Mouse (Mus musculus) MEL (cell line): ENCODE results near the gene Prkcd. TPM values are rescaled to one million over a fixed set of nuclear protein-coding genes. Genes with fewer than 3 reads are reported as not detected.

Experiments used
- DNase-seq: peaks from one replicate; pipeline ENCODE4 v3.0.0; 2011; ENCODE audit warnings: low read depth, low spot score
- H3K27ac ChIP-seq: 2 replicates; pipeline ENCODE4 v1.5.1; 2012; ENCODE audit warnings: low read depth, mild to moderate bottlenecking, control low read depth, low read length, moderate library complexity; ENCODE audit not compliant: control insufficient read depth
- H3K27me3 ChIP-seq, 2 experiments: fragments of 150-350 bp in 1 of 2; sonication (generic) in 1 of 2; 2 replicates each; pipeline ENCODE4 v1.6.1; 2012; ENCODE audit warnings: low read length in 2 of 2, mild to moderate bottlenecking in 2 of 2, improper control_type of control experiment in 1 of 2, moderate library complexity in 1 of 2; ENCODE audit not compliant: insufficient read depth in 2 of 2, control insufficient read depth in 1 of 2
- H3K36me3 ChIP-seq, 2 experiments: 2 replicates each; pipeline ENCODE4 v1.6.1; 2012 to 2014; ENCODE audit warnings: low read length in 2 of 2, improper control_type of control experiment in 1 of 2, inconsistent platforms in 1 of 2, mild to moderate bottlenecking in 1 of 2; ENCODE audit not compliant: insufficient read depth in 2 of 2, control insufficient read depth in 1 of 2
- H3K4me1 ChIP-seq, 2 experiments: fragments of 150-350 bp in 1 of 2; sonication (generic) in 1 of 2; 2 replicates each; pipeline ENCODE4 v1.6.1; 2012; ENCODE audit warnings: low read length in 2 of 2, improper control_type of control experiment in 1 of 2, mild to moderate bottlenecking in 1 of 2; ENCODE audit not compliant: insufficient read depth in 2 of 2, control insufficient read depth in 1 of 2
- H3K4me3 ChIP-seq, 2 experiments: fragments of 150-350 bp in 1 of 2; sonication (generic) in 1 of 2; 2 replicates each; pipeline ENCODE4 v1.5.1; 2012; ENCODE audit warnings: low read depth in 2 of 2, low read length in 2 of 2, mild to moderate bottlenecking in 2 of 2, moderate library complexity in 2 of 2, control low read depth in 1 of 2, improper control_type of control experiment in 1 of 2; ENCODE audit not compliant: control insufficient read depth in 1 of 2, insufficient read depth in 1 of 2
- H3K79me2 ChIP-seq: 2 replicates; pipeline ENCODE4 v1.6.1; 2012; ENCODE audit warnings: mild to moderate bottlenecking, low read length, moderate library complexity; ENCODE audit not compliant: control insufficient read depth, poor library complexity, insufficient read depth
- H3K9ac ChIP-seq: 2 replicates; pipeline ENCODE4 v1.6.1; 2012; ENCODE audit warnings: low read depth, mild to moderate bottlenecking, control low read depth, low read length, moderate library complexity; ENCODE audit not compliant: control insufficient read depth, poor library complexity, severe bottlenecking
- H3K9me3 ChIP-seq: fragments of 150-350 bp; sonication (generic); replicated peaks from 2 replicates; pipeline ENCODE4 v1.6.1; 2012; ENCODE audit warnings: mild to moderate bottlenecking, low read length, improper control_type of control experiment, moderate library complexity; ENCODE audit not compliant: insufficient read depth
- BHLHE40 ChIP-seq: IDR thresholded peaks from 2 replicates; pipeline ENCODE4 v1.6.1; 2012; ENCODE audit warnings: low read depth, mild to moderate bottlenecking, inconsistent platforms, low read length, improper control_type of control experiment, borderline replicate concordance
- CHD1 ChIP-seq: IDR thresholded peaks from 2 replicates; pipeline ENCODE4 v1.6.1; 2012; ENCODE audit warnings: low read depth, mild to moderate bottlenecking, inconsistent platforms, low read length, improper control_type of control experiment
- CHD2 ChIP-seq: IDR thresholded peaks from 2 replicates; pipeline ENCODE4 v1.6.1; 2011; ENCODE audit warnings: low read length, improper control_type of control experiment
- ELF1 ChIP-seq: IDR thresholded peaks from 2 replicates; pipeline ENCODE4 v1.6.1; 2014; ENCODE audit warnings: low read depth, mild to moderate bottlenecking, inconsistent platforms, low read length, improper control_type of control experiment, moderate library complexity
- EP300 ChIP-seq, 2 experiments: IDR thresholded peaks; 2 replicates each; pipeline ENCODE4 v1.6.1; 2011; ENCODE audit warnings: improper control_type of control experiment in 2 of 2, low read length in 2 of 2, low read depth in 1 of 2, mild to moderate bottlenecking in 1 of 2
- ETS1 ChIP-seq: IDR thresholded peaks from 2 replicates; pipeline ENCODE4 v1.6.1; 2012; ENCODE audit warnings: low read depth, mild to moderate bottlenecking, inconsistent platforms, low read length, improper control_type of control experiment, moderate library complexity
- GABPA ChIP-seq: IDR thresholded peaks from 2 replicates; pipeline ENCODE4 v1.6.1; 2012; ENCODE audit warnings: low read depth, mild to moderate bottlenecking, inconsistent platforms, low read length, improper control_type of control experiment, moderate library complexity
- GATA1 ChIP-seq: IDR thresholded peaks from 2 replicates; pipeline ENCODE4 v1.6.1; 2011; ENCODE audit warnings: low read depth, low read length, improper control_type of control experiment
- HCFC1 ChIP-seq: IDR thresholded peaks from 2 replicates; pipeline ENCODE4 v1.6.1; 2012; ENCODE audit warnings: low read depth, mild to moderate bottlenecking, inconsistent platforms, low read length, improper control_type of control experiment, moderate library complexity
- JUND ChIP-seq: IDR thresholded peaks from 2 replicates; pipeline ENCODE4 v1.6.1; 2011; ENCODE audit warnings: low read depth, mild to moderate bottlenecking, improper control_type of control experiment, low read length
- MAFK ChIP-seq: IDR thresholded peaks from 2 replicates; pipeline ENCODE4 v1.6.1; 2011; ENCODE audit warnings: low read depth, mild to moderate bottlenecking, low read length, improper control_type of control experiment, borderline replicate concordance
- MAX ChIP-seq: IDR thresholded peaks from 2 replicates; pipeline ENCODE4 v1.6.1; 2011; ENCODE audit warnings: low read length, improper control_type of control experiment
- MAZ ChIP-seq: IDR thresholded peaks from 2 replicates; pipeline ENCODE4 v1.6.1; 2012; ENCODE audit warnings: low read depth, mild to moderate bottlenecking, inconsistent platforms, low read length, improper control_type of control experiment
- MEF2A ChIP-seq: IDR thresholded peaks from 2 replicates; pipeline ENCODE4 v1.6.1; 2014; ENCODE audit warnings: low read depth, mild to moderate bottlenecking, inconsistent platforms, low read length, improper control_type of control experiment; ENCODE audit not compliant: poor library complexity, insufficient replicate concordance, severe bottlenecking; ENCODE audit errors: extremely low read depth
- MXI1 ChIP-seq: IDR thresholded peaks from 2 replicates; pipeline ENCODE4 v1.6.1; 2011; ENCODE audit warnings: mild to moderate bottlenecking, low read depth, low read length, improper control_type of control experiment
- MYB ChIP-seq: IDR thresholded peaks from 2 replicates; pipeline ENCODE4 v1.6.1; 2011; ENCODE audit warnings: mild to moderate bottlenecking, low read depth, low read length, improper control_type of control experiment
- MYC ChIP-seq: IDR thresholded peaks from 2 replicates; pipeline ENCODE4 v1.6.1; 2011; ENCODE audit warnings: low read depth, mild to moderate bottlenecking, low read length, improper control_type of control experiment, moderate library complexity
- NELFE ChIP-seq: IDR thresholded peaks from 2 replicates; pipeline ENCODE4 v1.6.1; 2011; ENCODE audit warnings: low read depth, low read length, improper control_type of control experiment
- POLR2A ChIP-seq, 2 experiments: IDR thresholded peaks; 2 replicates each; pipeline ENCODE4 v1.6.1; 2011 to 2012; ENCODE audit warnings: low read length in 2 of 2, mild to moderate bottlenecking in 2 of 2, control low read depth in 1 of 2, improper control_type of control experiment in 1 of 2, low read depth in 1 of 2, moderate library complexity in 1 of 2; ENCODE audit not compliant: control insufficient read depth in 1 of 2, insufficient read depth in 1 of 2, poor library complexity in 1 of 2
- POLR2AphosphoS2 ChIP-seq: IDR thresholded peaks from 2 replicates; pipeline ENCODE4 v1.6.1; 2011; ENCODE audit warnings: low read length, improper control_type of control experiment
- POLR2AphosphoS5 ChIP-seq: IDR thresholded peaks from 2 replicates; pipeline ENCODE4 v1.6.1; 2012; ENCODE audit warnings: low read depth, borderline replicate concordance, mild to moderate bottlenecking, inconsistent platforms, low read length, moderate library complexity, mixed read lengths
- RAD21 ChIP-seq: IDR thresholded peaks from 2 replicates; pipeline ENCODE4 v1.6.1; 2011; ENCODE audit warnings: mild to moderate bottlenecking, low read depth, low read length, improper control_type of control experiment
- RCOR1 ChIP-seq: IDR thresholded peaks from 2 replicates; pipeline ENCODE4 v1.6.1; 2012; ENCODE audit warnings: low read depth, mild to moderate bottlenecking, inconsistent platforms, low read length, improper control_type of control experiment
- SIN3A ChIP-seq: IDR thresholded peaks from 2 replicates; pipeline ENCODE4 v1.6.1; 2012; ENCODE audit warnings: low read length, improper control_type of control experiment, inconsistent platforms
- TAL1 ChIP-seq: IDR thresholded peaks from 2 replicates; pipeline ENCODE4 v1.6.1; 2012; ENCODE audit warnings: mild to moderate bottlenecking, inconsistent platforms, low read length, moderate library complexity, mixed read lengths
- TBP ChIP-seq: IDR thresholded peaks from 2 replicates; pipeline ENCODE4 v1.8.0; 2011; ENCODE audit warnings: low read depth, low read length, improper control_type of control experiment
- USF1 ChIP-seq: IDR thresholded peaks from 2 replicates; pipeline ENCODE4 v1.6.1; 2014; ENCODE audit warnings: low read depth, mild to moderate bottlenecking, inconsistent platforms, low read length, improper control_type of control experiment, moderate library complexity
- USF2 ChIP-seq, 2 experiments: IDR thresholded peaks; 2 replicates each; pipeline ENCODE4 v1.6.1; 2011 to 2012; ENCODE audit warnings: improper control_type of control experiment in 2 of 2, low read length in 2 of 2, borderline replicate concordance in 1 of 2, inconsistent platforms in 1 of 2, low read depth in 1 of 2, mild to moderate bottlenecking in 1 of 2; ENCODE audit not compliant: insufficient read depth in 1 of 2
- ZC3H11A ChIP-seq: IDR thresholded peaks from 2 replicates; pipeline ENCODE4 v1.6.1; 2012; ENCODE audit warnings: low read depth, mild to moderate bottlenecking, inconsistent platforms, low read length, improper control_type of control experiment
- ZMIZ1 ChIP-seq: IDR thresholded peaks from 2 replicates; pipeline ENCODE4 v1.6.1; 2012; ENCODE audit warnings: low read depth, mild to moderate bottlenecking, inconsistent platforms, low read length, improper control_type of control experiment, moderate library complexity
- polyA plus RNA-seq, 2 experiments: library from polyadenylated mRNA; stranded (reverse) in 1 of 2; unstranded in 1 of 2; fragments of >175 nt in 1 of 2; fragments of >200 nt in 1 of 2; gene quantifications; 2 replicates each; pipeline versions ENCODE4 v1.2.1 to v1.2.4; 2012; ENCODE audit warnings: low replicate concordance in 2 of 2, low read depth in 1 of 2; ENCODE audit not compliant: insufficient read length in 2 of 2, insufficient read depth in 1 of 2, missing spikeins in 1 of 2
- total RNA-seq: library from RNA; depleted of rRNA; stranded (reverse); fragments of 300-350 nt; gene quantifications from 2 replicates; pipeline ENCODE4 v1.2.3, GENCODE M21; 2012

Gene Prkcd
- total and polyA plus RNA-seq, 3 experiments = 33.9 to 72.7 TPM; not detected in 1

DNA sequence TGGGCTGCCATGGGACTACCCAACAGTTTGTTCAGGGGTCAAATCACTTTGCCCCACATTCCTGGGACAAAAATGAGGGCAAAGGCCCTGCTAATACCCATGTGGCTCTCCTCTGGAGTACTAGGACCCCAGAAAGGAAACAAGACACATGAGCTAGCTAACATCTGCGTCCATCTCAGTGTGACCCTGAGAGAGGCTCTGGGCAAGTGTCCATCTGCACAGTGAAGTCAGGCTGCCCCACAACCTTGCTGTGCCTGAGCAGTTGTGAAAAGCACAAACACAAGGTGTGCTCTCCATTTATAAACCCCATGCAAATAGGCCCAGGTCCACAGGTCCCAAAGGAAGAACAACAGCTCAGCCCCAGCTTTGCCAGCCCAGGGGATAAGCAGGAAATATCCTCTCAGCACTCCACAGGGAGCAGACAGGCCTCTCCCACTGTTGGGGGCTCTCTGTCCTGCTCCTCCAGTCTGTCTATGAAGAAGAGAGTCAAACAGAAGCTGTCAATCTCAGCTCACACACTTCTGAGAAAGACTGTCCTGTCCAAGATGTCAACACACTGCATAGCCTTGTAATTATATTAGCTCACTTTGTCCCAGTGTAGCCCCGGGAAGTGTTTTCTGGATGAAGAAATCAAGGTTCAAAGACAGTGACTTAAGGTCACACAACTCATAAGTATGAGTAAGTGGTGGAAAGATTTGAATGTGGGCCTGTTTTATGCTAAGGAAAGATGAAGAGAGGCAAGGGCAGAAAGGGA, 12.9 kb downstream of the Prkcd start:
- H3K27me3 ChIP-seq = no peaks in the 10 kb centered on the region
- no peaks in the 10 kb centered on the region; the same call in 1 of the 2 replicates for H3K79me2 ChIP-seq
- no peaks in the 10 kb centered on the region for H3K9me3 ChIP-seq
- no peak for DNase-seq
- no peak overlapping the region for H3K27ac ChIP-seq
- TF ChIP-seq BHLHE40 = no peak
- H3K4me1 ChIP-seq = peaks cover 1 to 2% of the 10 kb centered on the region in 2 experiments; a peak in 3 of 4 replicates
- H3K36me3 ChIP-seq = peaks cover 0 to 1% of the 10 kb centered on the region in 2 experiments; a peak in 1 of 4 replicates
- H3K4me3 ChIP-seq = no peak overlapping the region
- no peak overlapping the region for H3K9ac ChIP-seq

DNA sequence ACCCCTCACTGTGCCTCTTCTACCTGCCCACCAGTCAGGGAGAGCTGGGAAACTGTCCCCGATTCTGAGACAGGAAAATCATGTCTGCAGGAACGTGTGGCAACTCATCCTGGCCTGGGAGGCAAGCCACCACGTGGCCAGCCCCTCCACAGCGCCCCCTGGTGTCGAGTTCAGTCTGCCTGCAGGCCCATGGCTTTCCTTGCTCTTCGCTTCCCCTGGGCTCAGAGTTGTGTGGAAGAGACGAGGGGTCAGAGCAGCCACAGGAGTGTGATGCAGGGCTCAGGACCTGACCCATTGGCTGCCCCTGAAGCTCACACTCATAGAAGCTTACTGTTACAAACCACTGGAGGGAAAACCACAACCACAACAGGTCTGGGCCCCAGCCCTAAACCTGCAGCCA, 13.5 kb downstream of the Prkcd start:
- no peaks in the 10 kb centered on the region for H3K9me3 ChIP-seq
- no peaks in the 10 kb centered on the region for H3K27me3 ChIP-seq
- no peak overlapping the region for H3K9ac ChIP-seq
- H3K4me1 ChIP-seq = peaks cover 2 to 6% of the 10 kb centered on the region in 2 experiments; a peak in 3 of 4 replicates
- no peak overlapping the region for H3K27ac ChIP-seq
- H3K36me3 ChIP-seq = peaks cover 2 to 3% of the 10 kb centered on the region in 2 experiments; a peak in 3 of 4 replicates
- no peak overlapping the region for H3K4me3 ChIP-seq
- H3K79me2 ChIP-seq = no peaks in the 10 kb centered on the region; the same call in 1 of the 2 replicates
- DNase-seq = peak; percentile 79
- no peak for TF ChIP-seq CHD2
- no peak for TF ChIP-seq POLR2A (IDR thresholded peaks at IDR 0.05; ENCODE audit: control insufficient read depth in 1 of 2, insufficient read depth in 1 of 2, low read depth in 1 of 2, low read length in 2 of 2, poor library complexity in 1 of 2)
- no peak for TF ChIP-seq MEF2A
- no peak for TF ChIP-seq ETS1
- 0 out of 2 replicates have a peak, but pooled peaks have one; percentile 12 for TF ChIP-seq BHLHE40
- TF ChIP-seq CHD1 = no peak
- TF ChIP-seq MYC = peak; percentile 99
- TF ChIP-seq HCFC1 = no peak
- peak; percentile 29 for TF ChIP-seq RAD21
- no peak for TF ChIP-seq POLR2AphosphoS2
- TF ChIP-seq NELFE = no peak
- TF ChIP-seq ELF1 = no peak
- no peak for TF ChIP-seq MAZ
- TF ChIP-seq GATA1 = no peak
- no peak for TF ChIP-seq RCOR1
- TF ChIP-seq POLR2AphosphoS5 = no peak
- TF ChIP-seq MYB = no peak
- peak; percentile 93 for TF ChIP-seq USF1
- peak; percentile 55; the same call in 1 of the 2 replicates for TF ChIP-seq SIN3A
- TF ChIP-seq ZC3H11A = peak; percentile 16; the same call in 1 of the 2 replicates
- TF ChIP-seq USF2 (IDR thresholded peaks at IDR 0.05; ENCODE audit: borderline replicate concordance in 1 of 2, insufficient read depth in 1 of 2, low read depth in 1 of 2, low read length in 2 of 2) = 0 out of 4 replicates have a peak, but pooled peaks of 1 of the 2 experiments have one; percentile 58
- TF ChIP-seq ZMIZ1 = no peak
- TF ChIP-seq TBP = no peak
- peak; percentile 98 for TF ChIP-seq MAX
- no peak for TF ChIP-seq EP300 (IDR thresholded peaks at IDR 0.05; ENCODE audit: low read depth in 1 of 2, low read length in 2 of 2)
- no peak for TF ChIP-seq GABPA
- no peak for TF ChIP-seq JUND
- peak; percentile 93 for TF ChIP-seq MXI1
- no peak for TF ChIP-seq TAL1
- no peak for TF ChIP-seq MAFK
